Mouse (Mus musculus): Measurements from ENCODE around the gene Tmem130.

DNA sequence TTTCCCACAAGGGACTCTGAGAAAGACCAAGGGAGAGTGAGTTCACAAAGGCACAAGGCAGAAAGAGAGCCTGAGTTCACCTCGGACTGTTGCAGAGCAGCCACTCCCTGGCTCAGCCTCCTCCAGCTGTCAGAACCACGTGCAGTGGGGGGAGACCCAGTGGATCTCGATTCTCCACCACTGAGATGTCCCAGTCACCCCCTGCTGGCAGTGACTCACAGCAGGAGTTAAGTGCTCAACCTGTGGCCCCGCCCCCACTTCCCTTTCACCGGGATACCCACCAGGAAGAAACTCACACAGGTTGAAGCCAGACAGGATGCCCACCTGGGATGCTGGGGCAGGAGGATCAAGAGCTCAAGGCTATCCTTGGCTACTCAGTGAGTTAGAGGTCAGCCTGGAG lies 9.2 kb downstream of the Tmem130 start:
- no peak for TF ChIP-seq CTCF (IDR thresholded peaks at IDR 0.05; ENCODE audit: borderline replicate concordance, insufficient read depth, low read depth, low read length)
- no peak for TF ChIP-seq POLR2A (IDR thresholded peaks at IDR 0.05; ENCODE audit: borderline replicate concordance, insufficient read depth, low read length)
